Comparison of ENCODE assay signal across 16 mouse cellular contexts in genomic region chr2:78214469-78214868, GRCm38 (mm10).
"Had no signal": no experiment of that assay in that cellular context is flagged by ENCODE, and none has a peak within 500 bp of the region (broad histone marks: within the 10 kb centered on the region; RNA-seq: fewer than 3 reads in every experiment).

No protein-coding gene starts in this region.

- H3K9me3 ChIP-seq: limb, embryonic 12.5 days; midbrain, embryonic 15.5 days; neural tube, embryonic 12.5 days had no signal

- H3K27me3 ChIP-seq: limb, embryonic 12.5 days; megakaryocyte, embryonic 14.5 days; midbrain, embryonic 15.5 days; neural tube, embryonic 12.5 days had no signal

- DNase-seq: kidney, adult 8-10 months; kidney, postnatal 25 days; layer of hippocampus, adult 9-11 months; layer of hippocampus, postnatal 36 days; lung, adult 2 months; lung, postnatal 10 days; lung, postnatal 4 days; right cerebral cortex, postnatal 14 days; thymus, postnatal 14 days had no signal

- H3K36me3 ChIP-seq: limb, embryonic 12.5 days; midbrain, embryonic 15.5 days; neural tube, embryonic 12.5 days had no signal

- H3K4me2 ChIP-seq: limb, embryonic 12.5 days; midbrain, embryonic 11.5 days; midbrain, embryonic 15.5 days; neural tube, embryonic 12.5 days had no signal

- H3K9ac ChIP-seq: limb, embryonic 12.5 days; liver, embryonic 14.5 days; midbrain, embryonic 15.5 days; neural tube, embryonic 12.5 days had no signal

- H3K4me3 ChIP-seq: limb, embryonic 12.5 days; megakaryocyte, embryonic 14.5 days; midbrain, embryonic 15.5 days; neural tube, embryonic 12.5 days had no signal

- ATAC-seq: midbrain, embryonic 15.5 days had no signal

- H3K4me1 ChIP-seq: limb, embryonic 12.5 days; megakaryocyte, embryonic 14.5 days; midbrain, embryonic 15.5 days; neural tube, embryonic 12.5 days had no signal

- H3K27ac ChIP-seq: limb, embryonic 12.5 days; liver, embryonic 14.5 days; midbrain, embryonic 15.5 days; neural tube, embryonic 12.5 days; stomach, postnatal 0 days had no signal
